Mouse (Mus musculus) liver, embryonic 13.5 days (tissue): ENCODE data around the gene Angel1. TPM values are rescaled to one million over a fixed set of nuclear protein-coding genes. Genes with fewer than 3 reads are reported as not detected.

ENCODE experiments used
- ATAC-seq: fragments of 200-750 bp; cut with Nextera tagmentation; 2 replicates; pipeline ENCODE4 v1.8.0; 2017; ENCODE audit warnings: low read depth, mild to moderate bottlenecking, moderate number of reproducible peaks, moderate library complexity
- DNase-seq: peaks from one replicate; pipeline ENCODE4 v3.0.0; 2022
- H3K27ac ChIP-seq: fragments of 300-500 bp; sonication (generic); 2 replicates; pipeline ENCODE4 v1.5.1; 2015; ENCODE audit warnings: moderate library complexity, mild to moderate bottlenecking, inconsistent platforms
- H3K27me3 ChIP-seq: fragments of 300-500 bp; sonication (generic); 2 replicates; pipeline ENCODE4 v1.6.1; 2015; ENCODE audit warnings: mild to moderate bottlenecking, inconsistent platforms
- H3K36me3 ChIP-seq: fragments of 300-500 bp; sonication (generic); 2 replicates; pipeline ENCODE4 v1.6.1; 2015; ENCODE audit warnings: mild to moderate bottlenecking, inconsistent platforms
- H3K4me1 ChIP-seq: fragments of 300-500 bp; sonication (generic); replicated peaks from 2 replicates; pipeline ENCODE4 v1.6.1; 2015; ENCODE audit warnings: inconsistent platforms
- H3K4me2 ChIP-seq: fragments of 300-500 bp; sonication (generic); 2 replicates; pipeline ENCODE4 v1.6.1; 2015; ENCODE audit warnings: inconsistent platforms, mild to moderate bottlenecking, moderate library complexity
- H3K4me3 ChIP-seq: fragments of 300-500 bp; sonication (generic); replicated peaks from 2 replicates; pipeline ENCODE4 v1.5.1; 2015; ENCODE audit warnings: mild to moderate bottlenecking, inconsistent platforms
- H3K9ac ChIP-seq: fragments of 300-500 bp; sonication (generic); 2 replicates; pipeline ENCODE4 v1.6.1; 2015; ENCODE audit warnings: mild to moderate bottlenecking, inconsistent platforms
- H3K9me3 ChIP-seq: fragments of 300-500 bp; sonication (generic); replicated peaks from 2 replicates; pipeline ENCODE4 v1.6.1; 2016; ENCODE audit warnings: inconsistent platforms
- WGBS: fragments of 180-500 bp; shearing (Covaris S2); methylation state at CpG from one replicate; pipeline ENCODE4 v1.1.7; 2015; ENCODE audit not compliant: insufficient replicate concordance; 5-methylcytosine and 5-hydroxymethylcytosine counted together
- polyA plus RNA-seq: library from polyadenylated mRNA; unstranded; fragments of >200 nt; fragmentation: Nextera tagmentation; extraction: Ambion mirVana; gene quantifications from 2 replicates; pipeline ENCODE4 v1.2.1, GENCODE M21; 2015

The Angel1 gene
- polyA plus RNA-seq, 1 experiment from 2014 or later = 1.1 TPM

DNA sequence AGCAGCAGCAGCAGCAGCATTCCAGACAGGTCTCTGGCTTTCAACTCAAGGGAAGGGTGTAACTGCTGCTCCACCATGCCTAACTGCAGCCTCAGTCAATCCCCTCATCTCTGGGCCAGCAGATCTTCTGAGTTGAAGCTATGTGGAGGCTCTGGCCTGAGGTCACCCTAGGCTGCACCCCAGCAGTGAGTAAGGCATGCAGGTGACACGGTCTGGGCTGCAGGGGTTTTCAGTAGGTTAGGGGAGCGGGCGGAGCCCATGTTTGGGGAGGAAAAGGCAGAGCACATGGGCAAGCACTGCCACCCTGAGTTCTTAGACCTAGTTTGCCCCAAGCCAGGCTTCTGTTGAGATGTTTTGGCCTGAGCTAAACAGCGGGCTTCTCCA lies 25.3 kb downstream of the Angel1 start:
- Histone ChIP-seq H3K4me1 (no peaks in the 10 kb centered on the region), H3K27me3 (no peaks in the 10 kb centered on the region), H3K9me3 (no peaks in the 10 kb centered on the region), H3K27ac (no peak overlapping the region), H3K4me3 (no peak overlapping the region), H3K4me2 (no peak overlapping the region), H3K9ac (no peak overlapping the region), H3K36me3 (no peaks in the 10 kb centered on the region)
- WGBS = 69% methylated on average over 4 of the region's 4 CpGs
- no peak for DNase-seq
- no peak for ATAC-seq

DNA sequence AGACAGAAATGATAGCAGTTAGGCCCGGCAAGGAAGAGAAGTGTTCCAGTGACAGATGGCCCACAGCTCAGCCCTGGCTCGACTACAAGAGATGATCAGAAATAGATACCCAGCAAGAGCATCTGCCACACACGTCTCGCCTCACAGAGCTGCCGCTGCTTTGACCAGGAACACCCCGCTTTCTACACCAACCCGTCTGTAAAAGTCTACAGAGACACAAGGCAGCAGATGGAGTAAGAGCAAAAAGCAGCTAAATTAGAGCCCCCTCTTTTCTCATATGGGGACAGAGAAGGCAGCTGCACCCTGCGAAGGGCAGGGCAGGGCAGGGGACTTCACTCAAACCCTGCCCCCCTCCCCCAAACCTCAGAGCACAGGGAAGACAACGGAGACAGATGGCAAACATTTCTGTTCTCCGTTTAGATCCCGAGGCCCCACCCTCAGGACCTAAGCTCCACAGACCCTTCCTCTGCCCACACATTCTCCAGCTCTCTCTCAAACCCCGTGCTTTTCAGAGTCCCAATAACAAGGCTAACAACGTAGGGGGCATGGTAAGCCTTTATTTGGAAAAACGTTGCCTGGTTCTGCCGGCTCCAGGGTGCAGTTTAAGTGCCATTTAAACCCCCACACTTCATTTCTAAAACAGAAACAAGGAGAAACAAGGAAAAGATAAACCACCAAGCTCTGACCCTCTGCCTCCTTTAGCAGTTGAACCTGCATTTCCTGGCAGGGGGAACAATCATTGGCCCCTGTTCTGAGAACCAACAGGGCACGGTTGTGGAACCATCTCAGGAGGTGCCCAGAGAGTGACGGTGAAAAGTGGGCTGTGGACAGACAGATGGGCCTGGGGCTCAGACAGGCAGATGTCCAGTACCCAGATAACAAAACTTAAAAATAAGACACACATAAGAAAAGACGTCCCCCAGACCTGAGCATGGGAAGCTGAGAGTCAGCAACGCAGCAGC lies 26.0 kb downstream of the Angel1 start:
- H3K27ac ChIP-seq = no peak overlapping the region
- no peak overlapping the region for H3K4me2 ChIP-seq
- 41% methylated on average over 19 of the region's 19 CpGs for WGBS
- no peak overlapping the region for H3K9ac ChIP-seq
- no peaks in the 10 kb centered on the region for H3K9me3 ChIP-seq
- no peaks in the 10 kb centered on the region for H3K4me1 ChIP-seq
- H3K36me3 ChIP-seq = no peaks in the 10 kb centered on the region
- no peak overlapping the region for H3K4me3 ChIP-seq
- no peak for ATAC-seq
- no peaks in the 10 kb centered on the region for H3K27me3 ChIP-seq
- DNase-seq = no peak

DNA sequence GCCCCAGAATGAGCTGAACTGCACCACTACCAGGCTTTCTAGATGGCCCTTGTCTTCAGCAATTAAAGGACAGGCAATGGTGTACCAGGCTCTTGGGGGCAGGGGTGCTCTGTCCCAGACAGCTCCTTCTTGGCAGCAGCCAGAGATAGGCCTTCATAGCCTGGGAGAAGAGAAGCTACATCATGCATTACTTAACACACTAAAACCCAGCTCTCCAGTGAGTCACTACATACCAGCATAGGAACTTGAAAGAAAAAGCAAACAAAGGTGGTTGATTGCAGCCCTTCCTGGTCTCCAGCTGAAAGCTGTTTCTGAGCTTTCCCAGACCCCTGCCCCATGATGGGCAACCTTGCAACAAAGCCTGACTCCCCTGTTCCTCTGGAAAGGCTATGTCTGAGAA lies 27.7 kb downstream of the Angel1 start:
- no peaks in the 10 kb centered on the region for H3K9me3 ChIP-seq
- no peak overlapping the region for H3K9ac ChIP-seq
- H3K4me2 ChIP-seq = no peak overlapping the region
- no peaks in the 10 kb centered on the region for H3K4me1 ChIP-seq
- no peak for ATAC-seq
- no peak for DNase-seq
- no peaks in the 10 kb centered on the region for H3K27me3 ChIP-seq
- no peak overlapping the region for H3K27ac ChIP-seq
- no peaks in the 10 kb centered on the region for H3K36me3 ChIP-seq
- H3K4me3 ChIP-seq = no peak overlapping the region

DNA sequence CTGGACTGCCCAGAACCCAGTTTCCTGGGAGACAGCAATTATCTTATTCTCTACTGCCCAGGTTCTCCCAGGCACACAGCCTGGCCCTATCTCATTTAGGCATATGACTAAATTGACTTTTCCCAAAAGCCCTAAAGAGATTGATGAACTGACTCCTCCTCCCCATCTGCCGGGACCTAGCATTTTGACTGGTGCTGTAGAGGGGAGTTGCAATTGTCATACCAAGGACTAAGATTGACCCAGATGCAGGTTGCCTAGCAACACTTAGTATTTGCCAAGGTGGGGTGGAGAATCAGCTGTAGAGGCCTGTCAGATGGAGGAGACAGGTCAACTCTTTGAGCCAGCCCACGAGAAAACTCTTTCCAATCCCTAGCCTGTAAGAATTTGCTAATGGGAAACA lies 28.3 kb downstream of the Angel1 start:
- Histone ChIP-seq H3K27me3 (no peaks in the 10 kb centered on the region), H3K4me3 (no peak overlapping the region), H3K36me3 (no peaks in the 10 kb centered on the region), H3K4me1 (no peaks in the 10 kb centered on the region), H3K27ac (no peak overlapping the region), H3K9me3 (no peaks in the 10 kb centered on the region), H3K9ac (no peak overlapping the region), H3K4me2 (no peak overlapping the region)
- no peak for DNase-seq
- ATAC-seq = no peak
- WGBS = 61% methylated on average over 2 of the region's 2 CpGs

DNA sequence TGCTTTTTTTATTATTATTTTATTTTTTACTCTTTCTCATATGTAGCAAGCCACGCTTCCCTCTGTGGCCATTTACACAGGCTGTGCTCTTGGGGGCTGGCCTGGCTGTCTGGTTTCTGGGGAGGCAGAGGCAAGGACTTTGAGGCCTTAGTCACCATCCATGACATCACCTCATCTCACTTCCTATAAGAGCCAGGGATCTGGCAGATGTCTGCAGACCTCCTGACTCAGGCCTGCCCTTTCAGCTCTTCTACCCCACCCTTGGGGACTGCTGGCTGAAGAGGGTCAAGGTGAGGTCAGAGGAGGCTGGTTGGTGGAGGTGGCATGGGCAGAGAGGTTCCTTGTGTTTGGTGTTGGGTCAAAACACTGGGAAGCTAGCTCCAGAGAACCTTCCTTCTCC lies 31.8 kb downstream of the Angel1 start:
- H3K9ac ChIP-seq = no peak overlapping the region
- H3K4me2 ChIP-seq = no peak overlapping the region
- no peaks in the 10 kb centered on the region for H3K27me3 ChIP-seq
- no peaks in the 10 kb centered on the region for H3K9me3 ChIP-seq
- H3K36me3 ChIP-seq = no peaks in the 10 kb centered on the region
- peaks cover 14% of the 10 kb centered on the region for H3K4me1 ChIP-seq
- DNase-seq = no peak
- H3K27ac ChIP-seq = no peak overlapping the region
- no peak for ATAC-seq
- WGBS = 65% methylated on average over 1 of the region's 1 CpGs
- no peak overlapping the region for H3K4me3 ChIP-seq

DNA sequence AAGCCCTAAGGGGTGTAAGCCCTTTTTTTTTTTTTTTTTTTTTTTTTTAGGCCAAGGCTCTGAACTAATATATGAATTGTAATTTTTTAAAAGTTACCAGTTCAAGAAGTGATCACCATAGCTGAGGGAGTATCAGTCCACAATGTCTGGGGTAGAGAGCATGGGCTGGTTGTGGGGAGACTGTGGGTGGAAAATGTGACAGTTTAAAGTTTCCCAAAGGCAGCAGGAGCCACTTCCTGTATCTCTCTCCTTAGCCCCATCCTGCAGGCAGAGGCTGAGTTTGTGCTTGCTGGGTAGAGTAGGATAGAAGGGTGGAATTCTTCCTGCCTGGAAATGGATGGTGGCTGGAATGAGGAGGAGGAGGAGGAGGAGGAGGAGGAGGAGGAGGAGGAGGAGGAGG lies 32.9 kb downstream of the Angel1 start:
- DNase-seq = no peak
- ATAC-seq = no peak
- H3K4me3 ChIP-seq = no peak overlapping the region
- no peaks in the 10 kb centered on the region for H3K9me3 ChIP-seq
- no peak overlapping the region for H3K27ac ChIP-seq
- no peaks in the 10 kb centered on the region for H3K36me3 ChIP-seq
- no peak overlapping the region for H3K9ac ChIP-seq
- no peaks in the 10 kb centered on the region for H3K27me3 ChIP-seq
- peaks cover 16% of the 10 kb centered on the region for H3K4me1 ChIP-seq
- no peak overlapping the region for H3K4me2 ChIP-seq

DNA sequence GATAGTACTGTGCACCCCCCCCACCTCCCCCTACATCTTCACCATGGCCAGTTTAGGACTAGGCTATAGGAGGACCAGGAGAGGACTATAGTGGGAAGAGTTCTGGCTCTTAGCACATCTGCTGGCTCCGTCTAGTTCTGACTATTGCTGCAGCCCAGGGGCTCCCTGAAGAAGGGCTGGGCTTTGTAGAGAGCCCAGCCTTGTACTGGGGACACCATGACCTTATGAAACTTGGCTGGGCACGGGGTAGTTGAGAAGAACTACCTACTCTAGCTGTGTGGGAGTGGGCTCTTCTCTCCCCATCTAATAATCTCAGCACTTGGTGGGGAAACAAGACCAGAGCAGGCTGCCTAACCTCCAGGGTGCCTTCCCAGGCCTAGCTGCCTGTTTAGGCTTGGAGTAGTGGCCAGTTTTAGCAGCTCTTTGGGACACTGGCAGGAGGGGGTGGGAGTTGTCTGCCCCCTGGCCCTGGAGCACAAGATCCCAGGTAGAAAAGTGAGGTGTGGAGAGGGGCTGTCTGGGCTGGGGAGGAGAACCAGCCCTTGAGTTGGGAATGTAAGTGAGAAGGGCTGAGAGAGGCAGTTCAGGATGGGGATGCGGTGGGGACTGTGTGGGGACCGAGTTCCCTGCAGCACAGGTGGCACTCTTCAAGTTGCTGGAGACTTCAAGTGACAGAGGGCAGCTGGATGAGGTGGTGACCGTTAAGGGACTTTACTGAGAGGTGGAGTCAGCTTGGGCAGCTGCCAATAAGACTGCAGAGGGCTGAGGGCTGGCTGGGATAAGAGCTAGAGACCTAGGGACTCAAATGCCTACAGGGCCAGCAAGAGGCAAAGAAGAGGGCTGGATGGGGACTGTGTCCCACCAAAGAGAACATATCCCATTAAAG lies 33.5 kb downstream of the Angel1 start:
- ATAC-seq (no peak), DNase-seq (no peak)
- WGBS = 42% methylated on average over 5 of the region's 5 CpGs
- no peaks in the 10 kb centered on the region for H3K36me3 ChIP-seq
- H3K4me3 ChIP-seq = no peak overlapping the region
- no peaks in the 10 kb centered on the region for H3K9me3 ChIP-seq
- no peak overlapping the region for H3K9ac ChIP-seq
- H3K4me1 ChIP-seq = peaks cover 22% of the 10 kb centered on the region
- no peaks in the 10 kb centered on the region for H3K27me3 ChIP-seq
- H3K27ac ChIP-seq = no peak overlapping the region
- no peak overlapping the region for H3K4me2 ChIP-seq

DNA sequence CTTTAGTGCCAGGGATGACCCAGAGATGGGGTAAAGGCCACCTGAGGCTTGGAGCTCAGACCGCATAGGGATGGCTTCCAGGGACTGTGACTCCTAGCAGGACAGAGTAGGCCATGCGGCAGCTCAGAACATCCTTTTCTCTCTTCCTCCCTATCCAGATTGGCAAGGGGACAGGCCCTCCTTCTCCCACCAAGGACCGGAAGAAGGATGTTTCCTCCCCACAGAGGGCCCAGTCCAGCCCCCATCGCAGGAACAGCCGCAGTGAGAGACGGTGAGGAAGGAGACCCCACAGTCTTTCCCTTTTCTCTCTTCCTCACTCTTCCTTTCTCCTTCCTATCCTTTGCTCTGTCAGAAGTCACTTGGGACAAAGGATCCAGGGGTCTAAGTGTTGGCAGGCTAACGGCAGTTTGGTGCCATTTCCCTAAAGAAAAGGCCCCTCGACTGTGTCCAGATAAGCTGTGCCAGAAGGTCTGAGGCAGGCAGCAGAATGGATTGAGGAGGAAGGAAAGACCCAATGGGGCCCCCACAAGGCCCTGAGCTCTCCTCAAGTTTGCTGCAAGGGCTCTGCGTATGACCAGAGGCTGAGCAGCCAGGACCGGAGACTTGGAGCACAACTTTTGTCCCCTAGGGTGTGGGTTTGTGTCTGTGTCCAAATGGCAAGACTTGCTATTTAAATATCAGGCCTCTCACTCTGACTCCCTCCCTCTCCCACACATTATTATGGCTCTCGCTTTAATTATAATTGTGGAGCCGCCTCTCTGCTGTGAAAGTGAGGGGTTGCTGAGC lies 35.4 kb downstream of the Angel1 start:
- Histone ChIP-seq H3K4me3 (no peak overlapping the region), H3K9me3 (no peaks in the 10 kb centered on the region), H3K4me2 (no peak overlapping the region), H3K27me3 (no peaks in the 10 kb centered on the region), H3K27ac (peak overlapping the region; percentile 39), H3K4me1 (peaks cover 35% of the 10 kb centered on the region), H3K9ac (no peak overlapping the region), H3K36me3 (no peaks in the 10 kb centered on the region)
- WGBS = 29% methylated on average over 12 of the region's 12 CpGs
- ATAC-seq (no peak), DNase-seq (no peak)

DNA sequence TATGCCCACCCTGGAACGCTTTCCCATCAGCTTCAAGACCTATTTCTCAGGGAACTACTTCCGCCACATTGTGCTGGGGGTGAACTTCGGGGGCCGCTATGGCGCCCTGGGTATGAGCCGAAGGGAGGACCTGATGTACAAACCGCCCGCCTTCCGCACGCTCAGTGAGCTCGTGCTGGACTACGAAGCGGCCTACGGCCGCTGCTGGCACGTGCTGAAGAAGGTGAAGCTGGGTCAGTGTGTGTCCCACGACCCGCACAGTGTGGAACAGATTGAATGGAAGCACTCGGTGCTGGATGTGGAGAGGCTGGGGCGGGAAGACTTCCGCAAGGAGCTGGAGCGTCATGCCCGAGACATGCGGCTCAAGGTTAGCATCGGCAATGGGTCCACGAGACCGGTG lies 37.3 kb downstream of the Angel1 start:
- DNase-seq = no peak
- Histone ChIP-seq H3K4me2 (no peak overlapping the region), H3K36me3 (no peaks in the 10 kb centered on the region), H3K27me3 (no peaks in the 10 kb centered on the region), H3K27ac (no peak overlapping the region), H3K4me1 (peaks cover 43% of the 10 kb centered on the region), H3K9ac (no peak overlapping the region), H3K9me3 (no peaks in the 10 kb centered on the region), H3K4me3 (no peak overlapping the region)
- ATAC-seq = no peak
- WGBS = 87% methylated on average over 27 of the region's 27 CpGs

DNA sequence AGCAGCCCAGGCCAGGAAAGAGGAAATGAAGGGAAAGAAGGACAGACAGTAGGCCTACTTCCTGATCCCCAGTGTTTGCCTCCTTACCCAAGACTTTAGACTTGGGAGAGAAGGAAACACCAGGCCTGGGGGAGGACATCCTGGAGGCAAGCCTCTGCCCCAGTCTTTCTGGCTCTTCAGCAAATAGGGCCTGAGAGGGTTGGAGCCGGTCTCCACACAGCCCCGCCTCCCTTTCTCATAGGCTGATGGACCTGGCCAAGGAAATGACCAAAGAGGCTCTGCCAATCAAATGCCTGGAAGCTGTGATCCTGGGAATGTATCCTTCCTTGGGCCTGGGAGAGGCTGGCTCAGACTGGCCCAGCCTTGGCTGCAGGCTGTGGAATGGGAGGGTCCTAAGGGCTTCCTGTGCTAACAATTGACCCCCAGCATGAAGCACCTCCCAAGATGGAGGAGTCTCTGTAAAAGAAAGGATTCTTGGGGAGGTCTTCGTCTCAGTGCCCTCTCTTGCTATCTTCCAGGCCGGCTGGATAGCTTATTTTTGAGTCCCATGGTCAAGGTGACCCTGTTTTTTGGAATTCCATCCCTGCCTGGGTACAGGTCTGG lies 38.2 kb downstream of the Angel1 start:
- H3K9ac ChIP-seq = no peak overlapping the region
- ATAC-seq (peak; percentile 35; the same call in 1 of the 2 replicates), DNase-seq (no peak)
- peak overlapping the region; percentile 45; the same call in 1 of the 2 replicates for H3K27ac ChIP-seq
- peaks cover 49% of the 10 kb centered on the region for H3K4me1 ChIP-seq
- no peaks in the 10 kb centered on the region for H3K27me3 ChIP-seq
- H3K9me3 ChIP-seq = no peaks in the 10 kb centered on the region
- no peak overlapping the region for H3K4me2 ChIP-seq
- H3K36me3 ChIP-seq = no peaks in the 10 kb centered on the region
- H3K4me3 ChIP-seq = no peak overlapping the region
- WGBS = 60% methylated on average over 4 of the region's 4 CpGs
